Mouse (Mus musculus) heart, postnatal 0 days (tissue): ENCODE measurements around the gene Zpbp2.

Experiments
- CTCF ChIP-seq: IDR thresholded peaks from 2 replicates; pipeline ENCODE4 v1.5.1; 2016; ENCODE audit warnings: antibody characterized with exemption, control low read depth, low read depth
- EP300 ChIP-seq: IDR thresholded peaks from 2 replicates; pipeline ENCODE4 v1.6.1; 2016; ENCODE audit warnings: antibody characterized with exemption, low read depth

DNA sequence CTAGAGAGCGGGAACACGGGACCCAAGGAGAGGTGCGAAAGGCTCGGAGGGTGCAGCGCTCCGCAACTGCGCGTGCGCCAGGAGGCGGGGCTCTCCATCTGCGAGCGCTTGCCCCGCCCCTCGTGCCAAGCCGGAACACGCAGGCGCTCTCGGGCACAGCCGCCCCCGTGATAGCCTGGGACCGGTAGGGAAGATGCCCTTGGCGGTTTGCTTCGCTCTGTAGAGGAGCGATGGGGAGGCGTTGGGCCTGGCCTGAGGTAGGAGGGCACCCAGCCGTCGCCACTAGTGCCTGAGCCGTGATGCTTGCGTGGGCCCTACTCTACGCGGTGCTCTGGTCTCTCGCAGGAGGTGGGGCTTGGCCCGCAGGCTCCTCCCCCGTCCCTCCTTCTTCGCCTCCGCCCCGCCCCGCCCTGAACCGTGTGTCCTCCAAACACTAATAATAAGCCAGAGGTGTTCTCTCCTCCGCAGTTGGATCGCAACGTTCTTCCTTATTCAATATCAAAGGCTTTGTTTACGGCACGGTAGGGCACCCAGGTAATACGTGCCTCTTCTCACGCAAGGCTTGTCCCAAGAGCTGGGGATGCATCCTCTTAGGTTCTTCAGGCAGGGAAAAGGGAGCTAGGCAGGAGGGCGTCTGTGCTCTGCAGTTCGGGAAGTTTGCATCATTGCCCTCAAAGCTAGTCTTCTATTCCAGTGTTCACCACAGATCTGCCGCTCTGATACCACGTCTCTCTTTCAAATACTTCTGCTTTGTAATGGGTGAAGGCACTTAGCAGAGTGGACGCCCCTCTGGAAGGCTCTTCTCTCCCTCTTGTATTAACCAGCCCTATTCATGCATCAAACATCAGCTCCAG, at the start of gene Zpbp2:
- TF ChIP-seq CTCF (no peak), EP300 (no peak)
